Mouse (Mus musculus) embryo, embryonic 10 days (tissue): ENCODE data around the gene Clk3.

Experiments used
- DNase-seq: peaks from one replicate; pipeline ENCODE4 v3.0.0-alpha.2; 2015; ENCODE audit warnings: low spot score

Clk3 gene

DNA sequence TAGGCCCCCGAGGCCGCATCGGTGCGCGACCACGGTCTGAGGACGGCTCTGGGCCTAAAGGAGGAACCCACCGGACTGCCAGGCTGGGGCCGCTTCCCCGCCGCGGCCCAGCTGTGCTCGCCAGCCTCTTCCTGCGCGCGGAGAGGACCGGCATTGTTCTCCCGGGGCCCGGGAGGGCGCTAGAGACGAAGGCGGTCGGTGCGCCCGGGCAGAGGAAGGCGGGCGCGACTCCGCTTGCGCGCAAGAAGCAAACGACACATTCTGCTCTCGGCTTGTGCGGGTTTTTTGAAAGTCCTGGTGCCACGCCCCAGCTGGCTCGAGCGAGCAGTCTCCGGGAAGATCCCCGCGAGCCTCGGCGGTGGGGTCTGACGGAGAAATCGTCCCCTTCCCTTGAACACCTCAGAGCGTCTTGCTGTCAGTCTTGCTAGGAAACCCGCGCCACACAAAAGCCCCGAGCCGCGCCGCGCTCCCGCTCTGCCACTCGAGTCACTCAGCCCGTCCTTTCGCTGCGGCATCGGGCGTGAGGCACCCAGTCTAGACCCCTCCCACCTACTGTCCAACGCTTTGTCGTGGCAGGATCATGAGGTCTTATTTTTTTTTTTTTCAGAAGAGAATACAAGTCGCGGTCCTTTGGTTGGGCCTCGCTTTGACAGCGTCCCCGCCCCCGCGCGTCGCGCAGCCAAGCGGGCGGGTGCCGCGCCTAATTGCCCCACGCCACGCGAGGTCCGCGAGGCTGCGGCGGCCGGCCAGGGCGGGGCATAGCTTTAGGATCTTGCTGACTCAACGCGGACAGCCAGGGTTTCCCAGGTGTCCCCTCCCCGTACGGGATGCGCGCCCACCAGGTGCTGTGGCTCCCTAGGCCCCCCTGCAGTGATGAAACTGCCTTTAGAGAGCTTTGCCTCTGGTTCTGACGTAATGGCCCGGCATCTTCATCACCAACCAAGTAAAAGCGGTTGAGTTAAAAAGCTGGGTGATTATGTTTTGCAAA lies at the start of gene Clk3:
Clk3 (minus strand) TSS at position 497 of the 988 bp plus-strand sequence.
- DNase-seq: peak; percentile 69

DNA sequence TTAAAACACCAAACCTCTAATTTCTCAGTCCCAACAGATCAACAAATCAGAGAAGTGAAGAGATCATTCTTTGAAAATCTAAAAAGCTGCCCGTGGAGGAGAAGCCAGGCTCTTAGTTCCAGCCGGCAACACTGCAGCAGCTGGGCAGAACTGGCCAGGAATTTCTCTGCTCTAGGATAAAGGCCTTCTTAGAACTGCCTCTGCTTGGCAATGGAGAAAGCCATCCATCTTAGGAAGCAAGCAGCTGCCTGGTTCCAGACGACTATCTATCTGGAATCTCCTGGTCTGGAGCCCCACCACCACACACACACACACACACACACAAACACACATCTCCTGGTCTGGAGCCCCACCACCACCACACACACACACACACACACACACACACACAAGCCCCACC lies 49.2 kb upstream of the Clk3 start:
- peak; percentile 73 for DNase-seq

DNA sequence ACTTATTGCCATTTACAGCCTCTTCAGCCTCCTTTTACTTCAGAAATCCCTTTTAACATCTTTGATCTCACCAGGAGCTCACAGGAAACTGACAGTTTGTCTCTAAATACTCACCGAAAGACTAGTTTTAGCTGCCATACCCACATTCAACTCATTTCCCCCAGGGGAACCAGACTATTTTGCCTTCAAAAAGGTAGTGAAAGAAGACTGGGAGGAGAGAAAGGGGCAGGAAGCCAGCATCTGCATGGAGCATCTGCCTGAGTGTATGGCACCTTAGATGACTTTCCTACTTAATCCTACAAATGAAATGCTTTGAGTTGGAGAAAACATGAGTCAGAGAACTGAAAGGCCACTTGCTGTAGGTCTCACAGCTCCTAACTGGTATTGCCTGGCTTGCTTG lies 48.4 kb upstream of the Clk3 start:
- DNase-seq: no peak

GRCm38 (mm10) chr9:57811793-57812733 lies 46.4 kb upstream of the Clk3 start:
- no peak for DNase-seq

- DNase-seq: no peak
Observed at GRCm38 (mm10) chr9:57810691-57811090, 45.0 kb upstream of the Clk3 start.

DNA sequence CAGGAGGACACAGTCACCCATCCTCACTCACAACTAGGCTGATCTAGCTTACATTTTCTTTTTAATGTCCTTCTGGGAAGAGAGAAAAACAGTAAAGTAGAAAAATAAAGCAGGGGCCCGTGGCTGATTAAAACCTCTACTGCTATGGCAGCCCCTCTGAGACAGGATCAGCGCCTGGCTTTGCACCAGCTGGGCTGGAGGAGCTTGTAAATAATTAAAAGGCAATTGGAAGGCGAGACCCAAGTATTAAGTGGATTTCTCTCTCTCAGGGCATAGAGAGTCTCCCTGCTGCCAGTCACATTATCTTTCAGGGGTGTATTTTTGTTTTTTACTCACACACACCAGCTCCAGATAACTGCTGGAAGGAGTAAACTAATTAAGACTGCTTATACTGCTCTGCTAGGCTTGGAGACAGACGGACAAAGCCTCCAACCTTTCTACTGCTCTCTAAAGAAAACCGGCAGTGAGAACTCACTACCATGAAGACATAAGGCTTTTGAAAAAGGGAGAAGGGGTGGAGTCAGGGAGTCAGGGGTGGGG lies 43.2 kb upstream of the Clk3 start:
- no peak for DNase-seq

GRCm38 (mm10) chr9:57807174-57807651 lies 41.6 kb upstream of the Clk3 start:
- peak; percentile 69 for DNase-seq

- DNase-seq: no peak
Observed at GRCm38 (mm10) chr9:57806066-57806481, 40.4 kb upstream of the Clk3 start.

- DNase-seq: no peak
Observed at GRCm38 (mm10) chr9:57805087-57805737, 39.6 kb upstream of the Clk3 start.

DNA sequence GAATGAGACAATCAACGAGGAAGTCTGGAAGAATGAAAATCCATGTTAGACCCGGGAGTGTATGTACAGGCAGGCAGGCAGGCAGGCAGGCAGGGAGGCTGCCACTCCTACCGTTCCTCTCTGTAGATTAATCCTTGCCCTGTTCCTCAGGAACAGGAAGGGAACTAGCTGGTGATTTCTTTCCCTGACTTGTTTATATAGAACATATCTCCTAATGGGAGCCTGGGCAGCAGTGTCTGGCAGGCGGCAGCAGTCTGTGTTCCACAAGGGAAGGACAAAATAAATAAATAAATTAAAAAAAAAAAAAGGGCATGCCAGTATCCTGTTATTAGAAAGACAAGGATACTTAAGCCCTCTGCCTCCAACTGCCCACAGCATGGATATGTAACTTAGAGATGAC lies 38.2 kb upstream of the Clk3 start:
- no peak for DNase-seq

- DNase-seq: peak; percentile 53
Observed at GRCm38 (mm10) chr9:57803047-57803446, 37.4 kb upstream of the Clk3 start.

DNA sequence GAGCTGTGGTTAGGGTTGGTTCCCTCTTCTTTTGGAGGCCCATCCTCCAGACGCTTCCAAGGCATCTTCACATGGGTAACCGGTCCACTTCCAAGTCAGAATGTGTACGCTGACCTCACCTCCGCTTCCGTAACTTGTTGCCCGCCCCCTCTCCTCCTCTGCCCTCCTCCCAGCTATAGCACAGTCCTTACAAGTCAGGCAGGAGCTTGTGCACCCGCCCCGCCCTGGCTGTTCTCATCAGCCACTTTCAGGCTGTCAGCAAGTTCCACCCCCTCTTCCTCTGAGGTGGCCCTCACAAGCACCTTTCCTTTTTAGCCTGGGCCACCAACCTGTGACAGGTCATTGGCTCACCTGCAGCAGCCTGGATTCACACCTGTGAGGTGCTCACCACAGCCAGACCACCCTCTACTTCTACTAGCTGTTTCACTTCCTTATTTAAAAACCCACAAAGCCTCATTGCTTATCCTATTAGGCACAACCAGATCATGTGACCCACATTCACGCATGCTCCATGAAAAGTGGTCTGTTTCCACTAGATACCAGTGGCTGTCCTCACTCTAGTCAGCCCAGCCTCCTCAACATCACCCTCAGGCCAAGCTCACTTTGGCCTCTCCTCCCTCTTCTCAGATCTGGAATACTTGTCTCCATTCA lies 34.8 kb upstream of the Clk3 start:
- DNase-seq: no peak

DNA sequence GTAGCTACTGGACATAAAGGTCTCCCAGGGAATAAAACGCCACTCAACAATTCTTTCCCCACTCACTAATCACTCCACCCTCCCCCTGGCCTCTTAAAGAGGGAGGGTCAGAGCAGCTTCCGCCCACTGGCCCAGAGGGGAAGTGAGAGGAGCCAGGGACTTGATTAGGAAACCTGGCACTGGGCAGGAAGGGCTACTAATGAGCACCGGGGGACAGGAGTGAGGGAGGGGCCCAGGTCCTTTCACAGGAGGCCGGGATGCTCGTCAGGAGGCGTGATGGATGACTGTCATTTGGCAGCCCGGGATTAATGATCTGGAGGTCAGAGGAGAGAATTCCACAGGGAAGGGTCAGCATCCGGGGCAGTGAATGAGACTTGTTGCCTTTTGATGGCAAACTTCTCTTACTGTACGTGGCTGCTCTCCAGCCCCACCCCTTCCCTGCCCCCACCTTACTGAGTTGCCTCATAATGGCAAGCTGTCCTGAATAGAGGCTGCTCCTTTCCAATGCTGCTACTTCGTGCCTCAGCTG lies 33.1 kb upstream of the Clk3 start:
- DNase-seq: peak; percentile 85

GRCm38 (mm10) chr9:57797456-57797855 lies 31.8 kb upstream of the Clk3 start:
- DNase-seq: no peak

- no peak for DNase-seq
Observed at GRCm38 (mm10) chr9:57789733-57790132, 24.1 kb upstream of the Clk3 start.

DNA sequence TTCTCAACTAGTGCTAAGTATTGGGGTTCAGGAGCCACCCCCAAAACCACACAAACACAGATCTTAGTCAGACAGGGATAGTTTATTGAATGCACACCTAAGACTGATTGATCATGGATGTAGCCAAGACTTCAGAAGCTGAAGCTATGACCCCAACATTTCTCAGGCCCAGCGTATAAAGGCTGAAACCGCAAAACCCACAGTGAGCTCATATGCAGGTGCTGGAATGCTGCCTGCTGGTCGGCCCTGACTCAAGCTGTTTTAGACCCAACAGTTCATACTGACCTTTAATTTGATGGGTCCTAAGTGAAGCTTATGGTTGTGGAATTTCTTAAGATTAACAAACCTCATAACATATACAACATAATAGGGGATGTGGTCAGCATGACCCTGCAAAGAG lies 17.0 kb upstream of the Clk3 start:
- no peak for DNase-seq

DNA sequence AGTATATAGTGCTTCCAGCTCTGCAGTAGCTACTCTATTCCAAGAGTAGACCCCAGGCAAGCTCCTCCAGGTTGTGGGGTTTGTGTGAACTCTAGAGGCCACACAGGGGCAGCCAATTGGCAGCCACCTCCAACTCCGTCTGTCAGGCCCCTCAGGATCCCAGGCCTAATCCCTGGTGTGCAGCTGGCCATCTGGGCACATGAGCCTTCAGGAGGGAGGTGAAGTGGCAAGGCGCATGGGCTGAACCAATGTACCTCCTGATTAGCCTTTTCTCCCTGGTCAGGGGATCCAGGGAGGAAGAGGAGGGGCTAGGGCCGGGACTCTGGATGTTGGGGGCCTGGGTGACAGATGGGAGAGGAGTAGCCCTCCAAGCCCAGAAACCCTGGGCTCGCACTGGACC lies 10.1 kb upstream of the Clk3 start:
- no peak for DNase-seq

DNA sequence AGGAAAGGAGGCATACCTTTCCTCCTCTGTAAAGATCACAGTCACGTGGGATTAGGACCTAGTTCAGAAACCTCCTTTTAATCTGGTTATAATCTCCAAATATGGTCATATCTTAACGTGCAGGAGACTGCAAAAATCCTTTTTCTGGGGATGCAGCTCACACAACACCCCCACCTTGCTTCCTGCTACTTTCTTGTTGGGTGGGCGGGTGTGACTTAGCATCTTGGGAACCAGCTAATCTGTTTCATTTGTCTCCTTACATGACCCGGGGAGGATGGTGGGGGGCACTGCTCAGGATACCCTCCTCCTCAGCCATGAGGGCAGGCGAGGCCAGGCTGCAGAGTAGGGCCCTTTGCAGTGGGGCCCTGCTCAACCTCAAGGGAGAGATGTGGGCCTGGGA lies 9.4 kb upstream of the Clk3 start:
- no peak for DNase-seq

DNA sequence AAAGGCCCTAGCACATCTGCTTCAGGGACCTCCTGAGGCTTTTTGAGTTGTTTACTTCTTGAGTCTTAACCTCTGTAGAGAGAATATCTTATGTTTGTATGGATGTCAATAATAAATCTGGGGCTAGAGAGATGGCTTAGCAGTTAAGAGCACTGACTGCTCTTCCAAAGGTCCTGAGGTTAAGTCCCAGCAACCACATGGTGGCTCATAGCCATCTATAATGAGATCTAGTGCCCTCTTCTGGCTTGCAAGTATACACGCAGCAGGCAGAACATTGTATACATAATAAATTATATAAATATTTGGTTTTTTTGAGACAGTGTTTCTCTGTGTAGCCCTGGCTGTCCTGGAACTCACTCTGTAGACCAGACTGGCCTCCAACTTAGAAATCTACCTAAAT lies 8.5 kb upstream of the Clk3 start:
- peak; percentile 68 for DNase-seq

DNA sequence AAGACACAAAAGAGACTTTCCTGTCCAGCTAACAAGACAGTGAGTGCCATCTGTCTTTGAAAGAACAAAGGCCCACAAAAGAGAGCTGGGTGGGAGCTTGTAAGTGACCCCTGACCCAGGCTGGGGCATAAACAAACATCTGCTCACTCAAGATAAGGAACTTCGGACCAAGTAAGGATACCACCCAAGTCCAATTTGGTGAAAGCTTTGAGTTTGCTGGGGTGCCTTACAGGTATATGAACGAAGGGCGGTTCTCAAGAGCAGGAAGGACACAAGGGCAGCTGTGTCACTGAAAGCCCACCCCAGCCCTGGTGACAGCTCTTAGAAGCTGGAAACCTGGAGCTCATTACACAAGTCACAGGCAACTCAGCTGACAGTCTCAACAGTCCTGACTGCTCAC lies 8.1 kb upstream of the Clk3 start:
- no peak for DNase-seq

- no peak for DNase-seq
Observed at GRCm38 (mm10) chr9:57770836-57771235, 5.2 kb upstream of the Clk3 start.
